Mouse (Mus musculus) brain, embryonic 14.5 days (tissue): ENCODE data around the gene Nab2.

ENCODE experiments used
- CTCF ChIP-seq: fragments of 200-500 bp; IDR thresholded peaks from 2 replicates; pipeline ENCODE4 v1.5.1; 2012; ENCODE audit warnings: inconsistent platforms, mild to moderate bottlenecking, moderate library complexity, borderline replicate concordance; ENCODE audit not compliant: insufficient read depth, insufficient read length; ENCODE audit errors: extremely low read depth
- POLR2A ChIP-seq: fragments of 200-500 bp; IDR thresholded peaks from 2 replicates; pipeline ENCODE4 v1.6.1; 2012; ENCODE audit warnings: mild to moderate bottlenecking, inconsistent platforms, borderline replicate concordance; ENCODE audit not compliant: poor library complexity, insufficient read depth, insufficient read length, severe bottlenecking; ENCODE audit errors: extremely low read depth

- no peak for TF ChIP-seq POLR2A
- no peak for TF ChIP-seq CTCF
Measured at GRCm38 (mm10) chr10:127622661-127623060, 45.7 kb downstream of the Nab2 start.
